Mouse (Mus musculus) MEL (cell line): ENCODE measurements around the gene Fam171a2.

Experiments
- CHD2 ChIP-seq: IDR thresholded peaks from 2 replicates; pipeline ENCODE4 v1.6.1; 2011; ENCODE audit warnings: low read length, improper control_type of control experiment
- EP300 ChIP-seq, 2 experiments: IDR thresholded peaks; 2 replicates each; pipeline ENCODE4 v1.6.1; 2011; ENCODE audit warnings: improper control_type of control experiment in 2 of 2, low read length in 2 of 2, low read depth in 1 of 2, mild to moderate bottlenecking in 1 of 2
- GATA1 ChIP-seq: IDR thresholded peaks from 2 replicates; pipeline ENCODE4 v1.6.1; 2011; ENCODE audit warnings: low read depth, low read length, improper control_type of control experiment
- MAX ChIP-seq: IDR thresholded peaks from 2 replicates; pipeline ENCODE4 v1.6.1; 2011; ENCODE audit warnings: low read length, improper control_type of control experiment
- POLR2A ChIP-seq, 2 experiments: IDR thresholded peaks; 2 replicates each; pipeline ENCODE4 v1.6.1; 2011 to 2012; ENCODE audit warnings: low read length in 2 of 2, mild to moderate bottlenecking in 2 of 2, control low read depth in 1 of 2, improper control_type of control experiment in 1 of 2, low read depth in 1 of 2, moderate library complexity in 1 of 2; ENCODE audit not compliant: control insufficient read depth in 1 of 2, insufficient read depth in 1 of 2, poor library complexity in 1 of 2
- TBP ChIP-seq: IDR thresholded peaks from 2 replicates; pipeline ENCODE4 v1.8.0; 2011; ENCODE audit warnings: low read depth, low read length, improper control_type of control experiment
- UBTF ChIP-seq: IDR thresholded peaks from 2 replicates; pipeline ENCODE4 v1.6.1; 2012; ENCODE audit warnings: low read depth, mild to moderate bottlenecking, inconsistent platforms, low read length, improper control_type of control experiment, moderate library complexity, borderline replicate concordance; ENCODE audit not compliant: insufficient read depth

DNA sequence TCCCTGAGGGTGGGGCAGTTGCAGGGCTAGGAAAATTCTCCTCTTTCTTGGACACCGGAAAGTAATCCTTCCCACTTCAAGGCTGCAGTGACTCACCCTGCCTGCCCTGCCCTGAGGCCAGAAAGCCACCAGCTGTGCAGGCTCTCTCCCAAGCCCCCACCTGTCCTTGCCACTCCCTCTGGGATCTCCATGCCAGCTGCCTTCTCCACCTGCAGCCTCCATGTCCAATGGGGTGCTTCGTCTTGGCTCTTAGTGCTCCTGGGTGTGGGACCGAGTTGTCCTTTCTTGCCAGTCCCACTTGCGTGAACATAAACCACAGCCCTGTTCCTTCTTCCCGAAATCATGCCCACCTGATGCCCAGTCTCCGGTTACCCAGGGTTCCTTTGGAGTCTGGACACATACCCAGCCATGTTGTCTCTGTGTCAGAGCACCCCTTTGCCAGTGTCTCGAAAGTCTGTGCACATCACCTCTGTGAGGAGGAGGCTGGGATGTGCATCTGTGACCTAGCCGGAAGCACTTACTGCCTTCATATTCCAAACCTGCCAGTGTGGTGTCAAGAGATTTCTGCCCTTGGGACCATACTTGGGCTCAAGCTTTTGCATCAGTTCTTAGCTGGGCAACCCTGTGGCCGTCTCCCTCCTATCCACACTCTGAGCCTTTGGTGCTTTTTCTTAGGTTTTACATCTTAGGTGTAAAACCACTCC lies 52.9 kb downstream of the Fam171a2 start:
- no peak for TF ChIP-seq TBP
- no peak for TF ChIP-seq MAX
- no peak for TF ChIP-seq GATA1
- TF ChIP-seq POLR2A (IDR thresholded peaks at IDR 0.05; ENCODE audit: control insufficient read depth in 1 of 2, insufficient read depth in 1 of 2, low read depth in 1 of 2, low read length in 2 of 2, poor library complexity in 1 of 2): no peak
- no peak for TF ChIP-seq UBTF
- TF ChIP-seq CHD2: no peak
- no peak for TF ChIP-seq EP300 (IDR thresholded peaks at IDR 0.05; ENCODE audit: low read depth in 1 of 2, low read length in 2 of 2)
